Mouse (Mus musculus): ENCODE measurements around the gene Snx29.

Snx29 gene

DNA sequence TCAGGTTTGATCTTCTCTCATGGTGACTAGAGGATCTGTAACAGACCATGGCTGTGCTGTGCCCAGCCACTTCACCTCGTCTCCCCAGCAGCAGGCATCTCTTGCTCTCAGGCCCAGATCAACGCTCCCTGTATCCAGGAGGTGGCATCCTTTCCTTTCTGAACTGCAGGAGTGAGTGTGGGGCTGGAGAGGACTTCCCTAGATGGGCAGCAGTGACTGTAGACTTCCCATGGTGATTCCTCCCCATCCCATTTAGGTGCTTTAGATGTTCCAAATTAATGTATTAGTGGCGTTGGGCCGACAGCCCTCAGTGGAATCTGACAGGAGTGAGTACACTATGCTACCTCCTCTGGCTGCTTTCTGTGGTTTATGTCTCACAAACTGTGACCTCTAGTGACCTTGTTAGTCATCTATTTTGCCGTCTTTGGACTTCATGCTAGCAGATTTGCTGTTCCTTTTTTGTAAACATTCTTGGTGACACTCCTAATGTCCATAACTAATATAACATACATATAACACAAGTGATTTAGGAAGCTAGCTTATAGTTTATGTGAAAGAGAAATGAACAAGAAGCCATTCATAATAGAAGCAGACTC, 132.9 kb downstream of the Snx29 start:
- DNase-seq, result peak; percentile 25

DNA sequence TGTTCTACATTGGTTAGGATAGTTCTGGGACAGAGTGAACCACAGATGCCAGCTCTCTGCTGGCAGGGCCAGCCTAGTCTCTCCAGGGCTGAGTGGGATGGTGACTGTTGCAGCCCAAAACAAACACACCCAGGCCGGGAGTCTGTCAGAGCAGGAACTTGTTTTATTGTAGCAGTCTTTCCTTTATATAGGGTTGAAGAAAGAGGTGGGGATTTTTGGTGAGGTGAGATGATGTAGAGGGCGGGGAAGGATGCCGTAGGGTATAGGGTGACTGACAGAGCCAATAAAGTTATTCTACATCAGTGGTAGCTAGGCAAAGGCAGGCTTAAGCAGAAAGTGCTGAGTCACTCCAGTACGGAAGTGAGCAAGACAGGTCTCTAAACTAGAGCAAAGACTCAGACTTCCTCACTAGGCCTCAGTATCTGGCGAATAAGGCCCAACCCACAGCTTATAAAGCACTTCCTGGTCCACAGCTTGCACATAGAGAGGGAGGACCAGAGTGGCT, 133.5 kb downstream of the Snx29 start:
- DNase-seq, result peak; percentile 48

DNA sequence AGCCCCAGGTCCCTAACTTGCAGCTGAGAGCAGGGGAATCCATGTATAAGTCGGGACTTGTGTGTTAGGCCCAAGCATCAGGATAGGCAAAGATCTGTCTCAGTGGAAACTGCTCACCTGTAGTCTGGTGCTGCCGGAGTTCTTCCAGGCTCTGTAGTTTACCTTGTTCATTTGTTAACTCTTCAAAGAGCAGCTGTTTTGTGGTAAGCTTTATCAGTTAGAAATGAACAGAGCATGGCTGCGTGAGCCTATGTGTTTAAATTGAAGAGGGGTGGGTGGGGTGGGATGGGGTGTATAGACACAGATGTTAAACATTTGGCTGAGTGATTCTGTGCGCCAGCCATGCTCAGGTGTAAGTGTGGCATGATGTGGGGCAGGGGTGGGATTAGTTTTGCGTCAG, 134.4 kb downstream of the Snx29 start:
- DNase-seq, result no peak

DNA sequence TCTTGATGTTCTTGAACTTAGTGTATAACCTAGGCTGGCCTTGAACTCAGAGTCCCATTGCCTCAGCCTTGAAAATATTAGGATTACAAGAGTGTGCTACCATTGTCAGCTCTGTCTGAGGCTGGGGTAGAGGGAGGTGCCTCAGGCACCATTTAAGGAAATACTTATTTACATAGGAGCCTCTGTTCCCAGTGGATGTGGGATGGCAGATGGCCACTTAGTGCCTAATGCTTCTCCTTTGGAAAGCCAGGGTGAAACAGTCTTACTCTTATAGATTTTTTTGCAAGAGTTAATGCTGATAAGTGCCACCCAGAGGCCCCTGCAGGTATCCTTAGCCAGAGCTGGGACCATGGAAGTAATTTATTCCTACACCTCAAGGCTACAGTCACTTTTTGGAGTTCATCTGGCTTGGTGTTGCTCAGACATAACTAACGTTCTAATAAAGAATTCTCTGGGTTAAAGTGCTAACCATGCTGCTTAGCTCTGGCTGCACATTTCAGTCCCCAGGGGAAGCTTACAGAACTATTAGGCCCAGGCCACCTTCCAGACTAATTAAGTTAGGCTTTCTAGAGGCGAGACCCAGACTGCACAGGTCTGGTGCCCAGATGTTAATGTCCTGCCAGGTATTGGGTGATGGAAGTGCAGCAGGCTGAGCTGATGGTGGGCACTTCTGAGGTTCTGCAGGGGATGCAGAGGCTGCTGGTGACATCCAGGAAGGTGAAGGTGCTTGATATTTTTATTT, 135.1 kb downstream of the Snx29 start:
- peak; percentile 53 for DNase-seq

DNA sequence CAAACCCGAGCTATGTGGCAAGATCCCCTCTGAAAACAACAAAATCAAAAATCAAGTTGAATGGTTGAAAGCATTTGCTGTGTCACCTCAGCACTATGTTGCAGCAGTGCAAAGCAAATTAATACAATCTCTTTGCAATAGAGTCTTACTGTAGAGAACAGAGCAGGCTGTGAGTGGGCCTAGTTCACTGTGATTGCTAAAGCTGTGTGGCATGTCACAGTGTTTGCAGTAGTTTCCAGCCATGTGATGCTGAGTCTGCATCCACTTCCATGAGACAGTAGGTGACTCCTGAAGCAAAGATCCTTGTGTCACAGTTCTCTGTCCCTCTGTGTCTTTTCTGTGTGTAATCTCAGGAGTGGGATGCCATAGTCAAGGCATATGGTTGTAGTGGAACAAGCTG, 137.5 kb downstream of the Snx29 start:
- no peak for DNase-seq

DNA sequence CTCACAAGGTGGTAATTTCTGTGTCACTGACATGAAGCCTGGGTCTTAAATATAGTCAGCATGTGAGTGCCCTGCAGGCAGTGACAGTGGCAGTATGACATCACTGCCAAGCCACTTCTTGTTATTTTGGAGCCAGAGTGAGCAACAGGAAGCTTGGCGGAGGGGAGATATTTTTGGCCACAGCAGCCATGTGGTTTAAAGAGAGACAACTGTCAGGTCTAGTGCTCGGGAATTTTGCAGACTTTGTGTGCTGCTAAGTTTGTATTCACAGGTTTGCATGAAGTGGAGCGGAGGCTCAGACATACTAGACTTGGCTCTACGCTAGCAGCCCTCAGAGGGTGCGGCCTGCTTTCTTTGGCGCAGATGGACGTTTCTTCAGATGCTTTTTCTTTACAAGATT, 138.9 kb downstream of the Snx29 start:
- DNase-seq, result peak; percentile 47

GRCm38 (mm10) chr16:11468533-11469179, 145.9 kb downstream of the Snx29 start:
- DNase-seq, result peak; percentile 82

DNA sequence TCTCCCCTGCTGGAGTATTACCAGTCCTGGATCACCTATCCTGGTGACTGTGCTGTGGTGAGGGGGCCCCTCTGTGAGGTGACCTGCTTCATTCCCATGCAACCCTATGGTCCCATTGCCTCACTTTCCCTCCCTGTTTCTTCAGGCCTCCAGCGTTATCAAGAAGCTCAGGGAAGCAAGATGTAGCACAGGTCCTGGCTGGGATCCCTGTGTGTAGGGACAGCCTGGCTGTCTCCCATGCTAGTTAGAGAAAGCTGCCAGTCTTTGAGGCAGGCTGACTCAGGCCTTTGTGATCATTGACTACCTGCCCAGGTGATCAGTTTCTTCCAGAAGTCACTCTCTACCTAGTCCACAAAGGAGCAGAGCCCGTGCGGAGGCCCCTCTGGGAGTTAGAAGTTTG, 146.8 kb downstream of the Snx29 start:
- no peak for DNase-seq

- no peak for DNase-seq
Observed at GRCm38 (mm10) chr16:11471246-11471645, 148.5 kb downstream of the Snx29 start.

- DNase-seq, result no peak
Observed at GRCm38 (mm10) chr16:11472852-11473251, 150.1 kb downstream of the Snx29 start.

DNA sequence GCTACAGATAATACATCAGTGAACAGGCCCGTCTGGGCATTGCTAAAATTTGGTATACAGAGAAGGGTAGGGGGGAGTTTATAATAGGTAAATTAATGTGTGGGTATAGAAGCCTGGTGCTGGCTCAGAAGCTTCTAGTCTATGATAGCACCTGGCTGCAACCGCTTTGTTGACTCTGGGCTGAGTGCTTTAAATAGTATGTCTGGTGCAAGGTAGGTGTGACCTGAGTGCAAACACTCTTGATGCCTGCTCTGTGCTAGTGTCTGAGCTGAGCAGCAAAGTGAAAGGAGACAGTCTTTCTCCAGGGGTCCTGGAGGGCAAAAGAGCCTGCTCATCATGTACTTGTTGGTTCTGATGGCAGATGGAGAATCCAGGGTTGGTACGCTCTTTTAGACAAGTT, 150.8 kb downstream of the Snx29 start:
- DNase-seq, result no peak

GRCm38 (mm10) chr16:11473893-11474505, 151.3 kb downstream of the Snx29 start:
- peak; percentile 37 for DNase-seq

- DNase-seq, result peak; percentile 79
Observed at GRCm38 (mm10) chr16:11475137-11475943, 152.6 kb downstream of the Snx29 start.

DNA sequence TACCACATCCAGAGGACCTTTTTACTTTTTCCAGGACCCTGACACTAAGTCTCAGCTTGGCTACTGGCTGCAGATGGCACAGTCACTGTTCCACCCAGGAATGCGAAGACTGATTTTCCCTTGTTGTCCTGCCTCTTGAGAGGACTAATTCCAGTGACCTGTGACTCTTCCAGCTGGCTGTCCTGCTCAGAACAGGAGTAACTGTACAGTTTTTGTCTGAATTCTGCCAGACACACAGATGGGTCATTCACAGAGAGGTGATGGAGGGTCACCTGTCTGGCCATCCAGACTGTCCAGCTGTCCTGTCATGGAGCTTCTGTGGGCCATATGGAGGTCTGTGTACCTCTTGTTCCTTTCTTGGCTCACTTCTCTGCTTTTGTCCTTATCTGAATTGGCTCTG, 153.6 kb downstream of the Snx29 start:
- DNase-seq, result no peak

DNA sequence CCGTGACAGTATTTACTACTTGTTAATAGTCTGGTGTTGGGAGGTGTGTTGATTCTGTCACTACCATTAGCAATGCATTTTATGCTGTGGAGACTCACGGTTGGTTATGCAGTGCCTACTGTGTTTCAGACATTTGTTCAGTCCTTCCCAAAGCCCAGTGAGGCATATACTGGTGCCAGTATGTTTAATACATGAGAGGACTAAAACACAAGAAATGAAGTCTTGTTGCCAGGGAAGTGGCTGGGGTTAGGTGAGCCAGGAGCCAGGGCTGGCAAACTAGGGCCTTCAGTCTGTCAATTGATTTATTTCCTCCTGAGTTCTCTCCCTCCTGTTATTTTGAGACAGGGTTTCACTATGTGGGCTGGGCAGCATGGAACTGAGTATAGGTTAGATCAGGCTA, 154.3 kb downstream of the Snx29 start:
- peak; percentile 39 for DNase-seq

DNA sequence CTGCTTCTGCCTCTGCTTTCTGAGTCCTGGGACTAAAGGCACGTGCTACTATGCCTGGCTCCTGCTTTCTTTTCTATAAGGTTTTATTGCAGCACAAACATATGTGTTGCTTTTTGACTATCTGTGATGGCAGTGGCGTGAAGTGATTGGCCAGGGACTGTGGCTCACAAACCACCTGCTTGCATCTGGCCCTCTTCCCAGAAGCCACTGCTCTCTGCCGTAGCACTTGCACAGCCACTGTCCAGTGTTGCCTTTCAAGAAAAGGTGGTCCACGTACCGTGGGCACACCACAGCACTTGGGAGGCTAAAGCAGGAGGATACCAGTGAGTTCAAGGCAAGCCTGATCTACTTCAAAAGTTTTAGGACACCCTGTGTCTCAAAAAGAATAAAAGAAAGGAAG, 154.9 kb downstream of the Snx29 start:
- no peak for DNase-seq

- DNase-seq, result no peak
Observed at GRCm38 (mm10) chr16:11479605-11480004, 156.9 kb downstream of the Snx29 start.

DNA sequence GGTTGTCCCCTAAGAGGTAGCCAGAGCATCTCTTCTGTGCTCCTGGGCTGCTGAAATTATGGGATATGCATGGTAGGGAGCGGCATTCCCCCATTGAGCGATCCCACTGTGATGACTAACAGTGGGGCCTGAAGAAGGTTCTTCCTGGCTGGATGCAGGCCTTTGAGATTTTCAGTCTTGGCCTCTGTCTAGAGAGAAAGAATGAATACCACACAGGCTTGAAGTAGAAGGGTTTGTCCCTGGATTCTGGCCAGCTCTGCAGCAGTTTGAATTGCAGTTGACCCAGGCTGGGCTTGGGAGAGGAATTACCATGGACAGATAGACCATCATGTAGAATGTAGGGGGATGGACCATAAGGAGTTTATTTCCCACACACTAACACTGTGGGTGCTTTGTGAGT, 159.5 kb downstream of the Snx29 start:
- no peak for DNase-seq

- no peak for DNase-seq
Observed at GRCm38 (mm10) chr16:11494895-11495294, 172.2 kb downstream of the Snx29 start.

DNA sequence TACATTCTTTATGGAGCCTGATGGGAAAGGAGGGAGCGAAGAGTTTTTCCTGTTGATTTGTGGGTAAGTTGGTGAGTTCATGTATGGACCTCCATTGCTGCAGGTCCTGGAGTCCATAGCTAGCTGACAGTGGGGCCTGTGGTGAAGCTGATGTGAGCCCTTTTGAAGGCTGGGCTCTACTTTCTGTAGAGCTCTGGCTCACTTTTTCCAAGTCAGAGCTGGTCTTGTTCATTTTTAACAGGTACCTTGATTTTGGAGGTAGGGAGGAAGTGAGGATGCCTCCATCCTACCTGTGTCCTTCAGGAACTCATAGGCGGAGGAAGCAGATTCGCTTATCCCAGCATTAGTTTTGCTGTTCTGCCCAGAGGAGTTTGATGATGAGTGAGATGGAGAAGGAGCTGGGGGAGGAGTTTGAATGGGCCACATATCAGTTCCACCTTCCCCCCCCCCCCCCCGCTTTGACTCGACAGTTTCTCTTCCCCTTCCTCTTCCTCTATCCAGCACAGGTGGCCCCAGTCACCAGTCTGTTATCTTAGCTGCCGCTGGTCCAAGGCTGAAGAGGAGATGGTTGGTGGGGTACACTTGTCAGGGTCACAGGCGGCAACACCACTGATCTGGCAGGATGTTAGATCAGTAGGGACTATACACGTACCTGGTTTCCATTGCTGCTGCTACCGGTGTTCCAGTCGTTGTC, 173.4 kb downstream of the Snx29 start:
- DNase-seq, result no peak

DNA sequence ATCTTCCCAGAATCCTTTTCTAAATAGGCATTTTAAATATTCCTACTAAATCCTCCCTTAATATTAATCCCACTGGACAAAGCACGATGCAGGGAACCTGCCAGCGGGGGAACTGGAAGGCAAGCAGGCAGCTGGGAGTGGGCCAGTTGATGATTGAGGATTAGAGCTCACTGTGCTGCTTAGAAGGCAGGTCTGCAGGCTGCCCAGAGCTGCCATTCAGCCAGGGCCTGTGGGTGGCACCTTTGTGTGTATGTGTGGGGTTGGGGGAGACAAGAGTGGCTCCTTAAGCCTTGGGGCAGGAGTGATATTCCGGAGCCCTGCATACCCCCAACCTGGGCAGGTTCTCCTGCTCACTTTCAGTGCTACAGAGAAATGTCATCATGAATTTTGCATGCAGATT, 174.0 kb downstream of the Snx29 start:
- no peak for DNase-seq

GRCm38 (mm10) chr16:11500061-11500460, 177.4 kb downstream of the Snx29 start:
- no peak for DNase-seq

Measured in kidney, adult 9 months (tissue).